Mouse (Mus musculus) limb, embryonic 13.5 days (tissue): Measurements from ENCODE around the gene Smyd5. TPM values are rescaled to one million over a fixed set of nuclear protein-coding genes. Genes with fewer than 3 reads are reported as not detected.
"Not testable (repeated sequence)": the region's sequence is repeated elsewhere in the genome, so short reads cannot be mapped to it uniquely, and the experiment has no call there.

Experiments
- ATAC-seq: fragments of 200-750 bp; cut with Nextera tagmentation; 2 replicates; pipeline ENCODE4 v1.8.0; 2017; ENCODE audit warnings: low read depth, moderate number of reproducible peaks, moderate TSS enrichment; ENCODE audit not compliant: low FRiP score
- H3K27ac ChIP-seq: fragments of 300-500 bp; sonication (generic); 2 replicates; pipeline ENCODE4 v1.5.1; 2015; ENCODE audit warnings: inconsistent platforms, mild to moderate bottlenecking, moderate library complexity
- H3K27me3 ChIP-seq: fragments of 300-500 bp; sonication (generic); 2 replicates; pipeline ENCODE4 v1.6.1; 2015; ENCODE audit warnings: mild to moderate bottlenecking, inconsistent platforms
- H3K36me3 ChIP-seq: fragments of 300-500 bp; sonication (generic); 2 replicates; pipeline ENCODE4 v1.6.1; 2015; ENCODE audit warnings: inconsistent platforms, mild to moderate bottlenecking, moderate library complexity
- H3K4me1 ChIP-seq: fragments of 300-500 bp; sonication (generic); 2 replicates; pipeline ENCODE4 v1.6.1; 2015; ENCODE audit warnings: inconsistent platforms
- H3K4me2 ChIP-seq: fragments of 300-500 bp; sonication (generic); replicated peaks from 2 replicates; pipeline ENCODE4 v1.6.1; 2015; ENCODE audit warnings: inconsistent platforms, mild to moderate bottlenecking, moderate library complexity
- H3K4me3 ChIP-seq: fragments of 300-500 bp; sonication (generic); 2 replicates; pipeline ENCODE4 v1.5.1; 2015; ENCODE audit warnings: moderate library complexity, mild to moderate bottlenecking, inconsistent platforms
- H3K9ac ChIP-seq: fragments of 300-500 bp; sonication (generic); 2 replicates; pipeline ENCODE4 v1.6.1; 2015; ENCODE audit warnings: mild to moderate bottlenecking, inconsistent platforms
- H3K9me3 ChIP-seq: fragments of 300-500 bp; sonication (generic); 2 replicates; pipeline ENCODE4 v1.6.1; 2016; ENCODE audit warnings: inconsistent platforms
- WGBS: fragments of 180-500 bp; shearing (Covaris S2); methylation state at CpG from one replicate; pipeline ENCODE4 v1.1.7; 2015; 5-methylcytosine and 5-hydroxymethylcytosine counted together
- polyA plus RNA-seq: library from polyadenylated mRNA; unstranded; fragments of >200 nt; fragmentation: Nextera tagmentation; extraction: Ambion mirVana; gene quantifications from 2 replicates; pipeline ENCODE4 v1.2.1, GENCODE M21; 2015

Gene Smyd5
- polyA plus RNA-seq, 1 experiment from 2014 or later, result 66.1 TPM

- Histone ChIP-seq H3K9me3 (no peaks in the 10 kb centered on the region), H3K9ac (no peak overlapping the region), H3K4me1 (peaks cover 8% of the 10 kb centered on the region), H3K36me3 (no peaks in the 10 kb centered on the region), H3K4me2 (no peak overlapping the region), H3K27ac (no peak overlapping the region), H3K27me3 (peaks cover 40% of the 10 kb centered on the region), H3K4me3 (no peak overlapping the region)
- 86% methylated on average over 2 of the region's 2 CpGs for WGBS
- ATAC-seq, result no peak
These were observed 12.6 kb upstream of the Smyd5 start for GRCm38 (mm10) chr6:85419150-85419549.

- Histone ChIP-seq H3K36me3 (no peaks in the 10 kb centered on the region), H3K27me3 (peaks cover 60% of the 10 kb centered on the region), H3K9me3 (no peaks in the 10 kb centered on the region), H3K27ac (no peak within 1 kb of the TSS), H3K4me1 (peaks cover 8% of the 10 kb centered on the region), H3K4me2 (peak within 1 kb of the TSS; percentile 41), H3K9ac (no peak within 1 kb of the TSS), H3K4me3 (peak within 1 kb of the TSS; percentile 7; the same call in 1 of the 2 replicates)
- 11% methylated on average over 28 of the region's 28 CpGs for WGBS
- ATAC-seq, result no peak
These were observed 7.9 kb upstream of the Smyd5 start, which contains the start of gene Noto for GRCm38 (mm10) chr6:85423836-85424379. TSS of gene Noto (plus strand) at chr6:85423886.

GRCm38 (mm10) chr6:85431274-85431841 lies 431 bp upstream of the Smyd5 start:
- no peaks in the 10 kb centered on the region for H3K36me3 ChIP-seq
- WGBS, result 45% methylated on average over 8 of the region's 8 CpGs
- no peak overlapping the region for H3K27ac ChIP-seq
- peak; percentile 68; the same call in 1 of the 2 replicates for ATAC-seq
- H3K4me1 ChIP-seq, result peaks cover 6% of the 10 kb centered on the region
- peaks cover 15% of the 10 kb centered on the region for H3K27me3 ChIP-seq
- peak overlapping the region; percentile 81 for H3K4me2 ChIP-seq
- H3K4me3 ChIP-seq, result peak overlapping the region; percentile 90
- H3K9me3 ChIP-seq, result no peaks in the 10 kb centered on the region
- H3K9ac ChIP-seq, result peak overlapping the region; percentile 84

GRCm38 (mm10) chr6:85433865-85434264 lies 2.1 kb downstream of the Smyd5 start:
- Histone ChIP-seq H3K27ac (no peak overlapping the region), H3K4me1 (peaks cover 6% of the 10 kb centered on the region), H3K4me3 (no peak overlapping the region), H3K36me3 (peaks cover 10% of the 10 kb centered on the region), H3K4me2 (no peak overlapping the region), H3K27me3 (no peaks in the 10 kb centered on the region), H3K9me3 (no peaks in the 10 kb centered on the region), H3K9ac (no peak overlapping the region)
- 87% methylated on average over 5 of the region's 5 CpGs for WGBS
- no peak for ATAC-seq

- Histone ChIP-seq H3K4me3 (no peak overlapping the region), H3K9me3 (no peaks in the 10 kb centered on the region), H3K4me2 (no peak overlapping the region), H3K27me3 (no peaks in the 10 kb centered on the region), H3K4me1 (peaks cover 6% of the 10 kb centered on the region), H3K36me3 (peaks cover 34% of the 10 kb centered on the region), H3K9ac (no peak overlapping the region), H3K27ac (no peak overlapping the region)
- WGBS, result 85% methylated on average over 1 of the region's 1 CpGs
- no peak for ATAC-seq
These were observed 4.4 kb downstream of the Smyd5 start for GRCm38 (mm10) chr6:85436204-85436603.

GRCm38 (mm10) chr6:85436631-85437030 lies 4.8 kb downstream of the Smyd5 start:
- H3K4me3 ChIP-seq, result no peak overlapping the region
- WGBS, result 89% methylated on average over 5 of the region's 6 CpGs
- no peak overlapping the region for H3K4me2 ChIP-seq
- no peak overlapping the region for H3K9ac ChIP-seq
- peaks cover 38% of the 10 kb centered on the region for H3K36me3 ChIP-seq
- H3K27me3 ChIP-seq, result no peaks in the 10 kb centered on the region
- H3K4me1 ChIP-seq, result peaks cover 6% of the 10 kb centered on the region
- ATAC-seq, result no peak
- H3K9me3 ChIP-seq, result no peaks in the 10 kb centered on the region
- no peak overlapping the region for H3K27ac ChIP-seq

- ATAC-seq, result no peak
- H3K9ac ChIP-seq, result no peak overlapping the region
- H3K4me3 ChIP-seq, result no peak overlapping the region
- H3K9me3 ChIP-seq, result no peaks in the 10 kb centered on the region
- H3K27me3 ChIP-seq, result no peaks in the 10 kb centered on the region
- H3K4me2 ChIP-seq, result no peak overlapping the region
- H3K4me1 ChIP-seq, result no peaks in the 10 kb centered on the region
- H3K36me3 ChIP-seq, result peaks cover 73% of the 10 kb centered on the region
- no peak overlapping the region for H3K27ac ChIP-seq
- 75% methylated on average over 4 of the region's 4 CpGs for WGBS
These were observed 9.4 kb downstream of the Smyd5 start for GRCm38 (mm10) chr6:85441142-85441541.

- H3K4me2 ChIP-seq, result no peak overlapping the region
- H3K4me3 ChIP-seq, result no peak overlapping the region
- H3K9ac ChIP-seq, result no peak overlapping the region
- no peak for ATAC-seq
- H3K4me1 ChIP-seq, result no peaks in the 10 kb centered on the region
- H3K36me3 ChIP-seq, result peaks cover 76% of the 10 kb centered on the region
- no peak overlapping the region for H3K27ac ChIP-seq
- H3K9me3 ChIP-seq, result no peaks in the 10 kb centered on the region
- 86% methylated on average over 3 of the region's 3 CpGs for WGBS
- H3K27me3 ChIP-seq, result no peaks in the 10 kb centered on the region
These were observed 11.9 kb downstream of the Smyd5 start for GRCm38 (mm10) chr6:85443488-85444233.

- no peak overlapping the region for H3K4me3 ChIP-seq
- ATAC-seq, result no peak
- H3K27ac ChIP-seq, result no peak overlapping the region
- H3K9ac ChIP-seq, result no peak overlapping the region
- H3K27me3 ChIP-seq, result no peaks in the 10 kb centered on the region
- no peak overlapping the region for H3K4me2 ChIP-seq
- 90% methylated on average over 8 of the region's 8 CpGs for WGBS
- H3K36me3 ChIP-seq, result peaks cover 68% of the 10 kb centered on the region
- no peaks in the 10 kb centered on the region for H3K4me1 ChIP-seq
- no peaks in the 10 kb centered on the region for H3K9me3 ChIP-seq
These were observed 12.6 kb downstream of the Smyd5 start for GRCm38 (mm10) chr6:85444266-85444965.

- Histone ChIP-seq H3K36me3 (peaks cover 59% of the 10 kb centered on the region), H3K9ac (no peak overlapping the region), H3K4me1 (no peaks in the 10 kb centered on the region), H3K27ac (no peak overlapping the region), H3K4me2 (no peak overlapping the region), H3K27me3 (no peaks in the 10 kb centered on the region), H3K9me3 (no peaks in the 10 kb centered on the region), H3K4me3 (no peak overlapping the region)
- 64% methylated on average over 5 of the region's 5 CpGs for WGBS
- no peak for ATAC-seq
These were observed 13.5 kb downstream of the Smyd5 start for GRCm38 (mm10) chr6:85445286-85445685.

- Histone ChIP-seq H3K27me3 (no peaks in the 10 kb centered on the region), H3K9ac (no peak overlapping the region), H3K4me3 (no peak overlapping the region), H3K4me1 (0 out of 2 replicates have a peak, but pooled peaks cover 3% of the 10 kb centered on the region), H3K4me2 (no peak overlapping the region), H3K9me3 (no peaks in the 10 kb centered on the region), H3K27ac (no peak overlapping the region), H3K36me3 (peaks cover 39% of the 10 kb centered on the region)
- WGBS, result 87% methylated on average over 6 of the region's 6 CpGs
- no peak for ATAC-seq
These were observed 15.6 kb downstream of the Smyd5 start for GRCm38 (mm10) chr6:85447351-85447750.

- H3K9me3 ChIP-seq, H3K9ac ChIP-seq, H3K27me3 ChIP-seq, ATAC-seq, H3K27ac ChIP-seq: not testable (repeated sequence)
- H3K4me1 ChIP-seq, result peaks cover 30% of the 10 kb centered on the region
- H3K4me3 ChIP-seq, result peak overlapping the region; percentile 80; the same call in 1 of the 2 replicates
- WGBS, result 59% methylated on average over 1 of the region's 1 CpGs
- peak overlapping the region; percentile 94 for H3K4me2 ChIP-seq
- peaks cover 21% of the 10 kb centered on the region for H3K36me3 ChIP-seq
These were observed 18.4 kb downstream of the Smyd5 start for GRCm38 (mm10) chr6:85450140-85450539.
